Mouse (Mus musculus) kidney, adult 10 weeks (tissue): ENCODE data around the gene Tex19.2. TPM values are rescaled to one million over a fixed set of nuclear protein-coding genes. Genes with fewer than 3 reads are reported as not detected.

Experiments used
- polyA plus RNA-seq: library from polyadenylated mRNA; stranded (reverse); fragments of 350-450 nt; fragmentation: Illumina TruSeq; extraction: RNeasy Lipid Tissue Mini Kit (QIAGEN cat#74804); gene quantifications from one replicate; pipeline ENCODE4 v1.2.3, GENCODE M21; 2014; ENCODE audit warnings: low read depth, low replicate concordance

The Tex19.2 gene
- polyA plus RNA-seq: not detected

DNA sequence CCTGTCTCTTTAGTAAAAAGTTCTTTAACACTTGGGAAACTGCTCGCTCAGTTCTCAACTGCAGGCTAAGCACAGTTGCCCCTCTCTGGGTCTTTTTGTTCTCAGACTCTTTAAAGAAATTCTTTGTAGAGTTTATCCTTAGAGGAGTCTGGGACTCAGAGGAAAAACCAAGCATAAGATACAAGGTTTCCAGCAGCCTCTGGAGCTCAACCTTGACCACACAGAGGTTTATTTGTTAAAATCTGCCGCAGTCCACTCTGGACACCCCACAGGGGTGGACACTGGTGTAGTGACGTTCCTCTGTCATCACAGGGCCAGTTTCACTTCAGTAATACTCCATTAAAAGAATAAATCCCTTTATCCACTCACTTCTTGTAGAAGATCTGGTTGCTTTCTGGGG lies at the start of gene Tex19.2:
TSS of gene Tex19.2 (minus strand) at position 101 of the 400 bp plus-strand sequence.

DNA sequence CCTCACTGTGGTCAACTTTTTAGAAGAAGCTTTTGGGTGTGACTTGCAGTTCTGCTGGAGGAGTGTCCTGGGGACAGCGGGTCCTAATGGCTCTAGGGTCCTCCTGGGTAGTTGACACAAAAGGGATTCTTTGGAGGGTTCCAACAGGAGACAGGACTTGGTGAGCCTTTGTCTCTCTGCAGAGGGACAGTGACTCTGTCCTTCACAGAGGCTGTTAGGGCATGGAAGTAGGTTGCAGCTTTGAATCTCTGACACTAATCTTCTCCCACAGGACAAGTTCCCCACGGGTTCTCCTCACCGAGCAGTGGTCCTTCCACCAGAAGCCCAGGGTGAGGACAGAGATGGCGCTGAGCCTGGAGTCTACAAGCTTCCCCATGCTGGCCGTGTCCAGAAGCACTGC lies 41.5 kb upstream of the Tex19.2 start, which contains the start of gene Uts2r:
TSS of gene Uts2r (plus strand) at position 301 of the 400 bp plus-strand sequence.

DNA sequence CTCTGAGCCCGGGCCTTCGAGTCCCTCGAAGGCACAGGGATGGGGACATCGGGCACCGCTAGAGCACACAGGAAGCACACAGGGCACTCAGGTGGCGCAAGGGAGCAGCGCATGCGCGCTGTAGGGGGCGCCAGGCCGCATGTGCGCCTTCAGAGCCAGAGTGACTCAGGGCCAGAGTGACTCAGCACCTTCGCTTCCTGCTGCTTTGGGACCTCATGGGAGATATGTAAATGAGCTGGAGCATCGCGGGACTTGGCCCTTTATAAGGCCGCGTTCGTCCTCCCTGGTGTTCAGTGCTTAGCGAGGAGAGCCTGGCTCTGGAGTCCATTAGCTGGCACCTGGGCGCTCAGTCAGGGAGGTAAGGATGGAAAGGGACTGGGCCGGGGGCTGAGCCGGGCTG lies 27.4 kb upstream of the Tex19.2 start, which contains the start of gene Tex19.1:
TSS of gene Tex19.1 (plus strand) at position 279 of the 400 bp plus-strand sequence.

DNA sequence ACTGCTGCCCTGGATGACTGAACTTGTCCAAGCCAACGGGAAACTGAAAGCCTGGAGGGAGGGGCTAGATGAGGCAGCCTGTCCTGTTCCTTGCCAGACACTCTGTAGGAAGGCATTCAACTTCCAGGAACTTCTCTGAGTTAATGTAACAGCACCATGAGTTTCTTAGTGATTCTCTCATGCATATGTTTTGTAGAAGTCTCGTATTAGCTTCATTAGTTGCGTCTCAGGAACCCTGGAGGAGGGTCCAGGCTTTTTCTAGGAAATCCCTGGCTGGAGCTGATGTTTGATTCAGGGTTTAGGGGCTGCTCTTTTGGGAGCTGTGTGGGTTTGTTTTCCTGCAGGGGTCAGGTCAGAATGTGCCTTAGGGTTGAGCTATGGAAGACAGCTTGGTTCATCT lies 37.4 kb downstream of the Tex19.2 start, which contains the start of gene Sectm1a:
TSS of gene Sectm1a (minus strand) at position 101 of the 400 bp plus-strand sequence.

Other genes starting within 250 kb of the Tex19.2 start
- gene Ccdc57, start 185.8 kb downstream of the Tex19.2 start, polyA plus RNA-seq: 0.28 TPM
- gene Slc16a3, start 170.2 kb downstream of the Tex19.2 start, polyA plus RNA-seq: not detected
- 41.8 TPM for gene Csnk1d, start 127.3 kb downstream of the Tex19.2 start, polyA plus RNA-seq
- not detected for gene Cd7, start 79.3 kb downstream of the Tex19.2 start, polyA plus RNA-seq
- 33.1 TPM for gene Sectm1b, start 55.1 kb downstream of the Tex19.2 start, polyA plus RNA-seq
- gene Sectm1a, start 37.5 kb downstream of the Tex19.2 start, polyA plus RNA-seq: 0.57 TPM
- not detected for gene Tex19.1, start 27.5 kb upstream of the Tex19.2 start, polyA plus RNA-seq
- not detected for gene Uts2r, start 41.6 kb upstream of the Tex19.2 start, polyA plus RNA-seq
- gene Hexdc, start 85.8 kb upstream of the Tex19.2 start, polyA plus RNA-seq: 5.1 TPM
- 2.4 TPM for gene Ogfod3, start 86.0 kb upstream of the Tex19.2 start, polyA plus RNA-seq
- gene Cybc1, start 110.6 kb upstream of the Tex19.2 start, polyA plus RNA-seq: 8.0 TPM
- 19.8 TPM for gene Narf, start 118.6 kb upstream of the Tex19.2 start, polyA plus RNA-seq
- gene Foxk2, start 141.3 kb upstream of the Tex19.2 start, polyA plus RNA-seq: 10.4 TPM
- gene Wdr45b, start 235.8 kb upstream of the Tex19.2 start, polyA plus RNA-seq: 73.6 TPM